Mouse (Mus musculus) heart, adult 2 months (tissue): Measurements from ENCODE around the gene Rab31.

Source experiments
- CTCF ChIP-seq: fragments of 200-600 bp; IDR thresholded peaks from 2 replicates; pipeline ENCODE4 v1.8.1; 2022; ENCODE audit warnings: antibody characterized with exemption, mild to moderate bottlenecking, moderate library complexity
- POLR2A ChIP-seq: fragments of 200-500 bp; IDR thresholded peaks from 2 replicates; pipeline ENCODE4 v1.6.1; 2011; ENCODE audit warnings: mild to moderate bottlenecking, low read depth, low read length, control low read depth; ENCODE audit not compliant: insufficient read depth

DNA sequence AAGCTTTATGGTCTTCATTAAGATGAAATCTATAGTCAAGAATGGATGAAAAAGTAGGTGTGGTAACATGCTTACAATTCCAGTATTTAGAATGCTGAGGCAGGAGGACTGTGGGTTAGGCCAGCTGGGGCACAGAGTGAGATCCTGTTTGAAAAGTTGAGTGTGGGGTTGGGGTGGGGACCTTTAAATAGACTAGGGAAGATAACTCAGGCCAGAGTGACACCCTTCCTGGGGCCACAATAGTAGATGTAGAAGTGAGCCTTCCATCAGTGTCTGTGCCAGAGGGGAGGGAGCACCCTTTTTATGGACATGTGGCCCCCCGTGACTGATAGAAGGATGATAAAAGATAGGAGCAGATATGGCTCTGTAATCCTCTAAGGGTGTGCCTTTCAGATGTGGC lies 26.8 kb upstream of the Rab31 start:
- no peak for TF ChIP-seq POLR2A
- no peak for TF ChIP-seq CTCF
